Mouse (Mus musculus) spleen, adult 12 weeks (tissue): ENCODE measurements around the gene 2010109A12Rik.

ENCODE experiments used
- DNase-seq: peaks from one replicate; pipeline ENCODE4 v3.0.0; 2022; ENCODE audit warnings: low spot score

The 2010109A12Rik gene

GRCm38 (mm10) chr5:93231721-93232120, 25.4 kb downstream of the 2010109A12Rik start:
- DNase-seq: no peak

- DNase-seq: no peak
These were observed 26.5 kb downstream of the 2010109A12Rik start for GRCm38 (mm10) chr5:93232838-93233237.

- no peak for DNase-seq
These were observed 27.8 kb downstream of the 2010109A12Rik start for GRCm38 (mm10) chr5:93234130-93234529.

GRCm38 (mm10) chr5:93234605-93235004, 28.3 kb downstream of the 2010109A12Rik start:
- DNase-seq: no peak

- no peak for DNase-seq
These were observed 29.6 kb downstream of the 2010109A12Rik start for GRCm38 (mm10) chr5:93235888-93236287.

GRCm38 (mm10) chr5:93236541-93236940, 30.2 kb downstream of the 2010109A12Rik start:
- DNase-seq: no peak

GRCm38 (mm10) chr5:93239590-93240544, 33.5 kb downstream of the 2010109A12Rik start:
- DNase-seq: peak; percentile 69

GRCm38 (mm10) chr5:93245280-93245679, 39.0 kb downstream of the 2010109A12Rik start:
- no peak for DNase-seq

- no peak for DNase-seq
These were observed 43.7 kb downstream of the 2010109A12Rik start for GRCm38 (mm10) chr5:93249940-93250578.

GRCm38 (mm10) chr5:93251001-93251760, 44.9 kb downstream of the 2010109A12Rik start:
- no peak for DNase-seq

GRCm38 (mm10) chr5:93255759-93256265, 49.5 kb downstream of the 2010109A12Rik start:
- DNase-seq: no peak

GRCm38 (mm10) chr5:93256820-93257405, 50.6 kb downstream of the 2010109A12Rik start:
- DNase-seq: no peak

GRCm38 (mm10) chr5:93259349-93259748, 53.0 kb downstream of the 2010109A12Rik start:
- DNase-seq: no peak

GRCm38 (mm10) chr5:93260983-93261382, 54.7 kb downstream of the 2010109A12Rik start:
- no peak for DNase-seq

GRCm38 (mm10) chr5:93262751-93263150, 56.4 kb downstream of the 2010109A12Rik start:
- DNase-seq: no peak
